Comparison of ENCODE assay signal across 8 mouse cellular contexts in the genomic region with DNA sequence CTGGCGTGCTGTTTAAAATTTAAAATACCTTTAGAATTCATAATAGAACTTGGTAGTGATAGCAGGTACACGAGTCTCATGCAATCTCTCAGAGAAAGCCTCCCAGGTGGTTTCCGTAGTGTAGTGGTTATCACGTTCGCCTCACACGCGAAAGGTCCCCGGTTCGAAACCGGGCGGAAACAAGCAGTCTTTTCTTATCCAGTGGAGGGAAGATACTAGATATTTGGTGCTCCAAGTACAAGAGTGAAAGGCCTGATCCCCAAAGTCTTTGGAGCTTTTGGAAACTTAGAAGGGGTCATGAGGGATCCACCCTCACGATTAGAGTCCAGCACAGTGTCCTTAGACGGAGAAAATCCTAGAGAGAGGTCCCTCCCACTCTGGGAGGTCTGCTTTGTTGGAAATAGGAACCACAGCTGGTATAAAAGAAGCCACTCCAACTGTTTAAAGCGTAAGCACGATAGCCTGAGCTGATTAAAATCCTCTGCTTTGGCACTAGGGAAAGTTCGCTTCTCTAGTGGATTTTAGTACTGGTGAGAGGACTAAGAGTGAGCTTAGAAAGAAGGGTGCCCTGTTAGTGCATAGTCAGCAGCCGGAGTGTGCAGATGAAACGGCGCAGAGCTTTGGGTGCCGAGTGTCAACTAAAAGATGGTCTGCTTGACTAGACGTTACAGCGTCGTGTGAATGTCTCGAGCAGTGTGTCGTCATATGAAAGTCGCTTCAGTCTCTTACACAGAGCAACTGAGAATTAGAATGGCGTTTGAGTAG. TPM values are rescaled to one million over a fixed set of nuclear protein-coding genes. Genes with fewer than 3 reads are reported as not detected.
DNase-seq lines count a peak whose midpoint lies in the region; ATAC-seq lines count a peak whose summit lies in the region.

No protein-coding gene starts in this region.

- H3K4me1 ChIP-seq in forebrain, embryonic 10.5 days, result peaks cover 39% of the 10 kb centered on the region
- H3K4me1 ChIP-seq in forebrain, embryonic 16.5 days (replicated peaks; ENCODE audit: control insufficient read depth, insufficient read depth, low read length), result 0 out of 2 replicates have a peak, but pooled peaks cover under 1% of the 10 kb centered on the region
- 0 out of 2 replicates have a peak, but pooled peaks cover 5% of the 10 kb centered on the region for H3K4me1 ChIP-seq in limb, embryonic 13.5 days

- ATAC-seq in forebrain, embryonic 16.5 days, result no peak
- ATAC-seq in limb, embryonic 13.5 days (ENCODE audit: low FRiP score, low read depth), result no peak

- H3K9ac ChIP-seq in forebrain, embryonic 16.5 days (replicated peaks; ENCODE audit: low read depth, low read length), result no peak overlapping the region
- no peak overlapping the region for H3K9ac ChIP-seq in limb, embryonic 13.5 days

- no peaks in the 10 kb centered on the region for H3K36me3 ChIP-seq in forebrain, embryonic 10.5 days (replicated peaks)
- no peaks in the 10 kb centered on the region for H3K36me3 ChIP-seq in forebrain, embryonic 16.5 days (ENCODE audit: control insufficient read depth, insufficient read depth)
- H3K36me3 ChIP-seq in limb, embryonic 13.5 days, result no peaks in the 10 kb centered on the region

- no peak overlapping the region for H3K27ac ChIP-seq in forebrain, embryonic 10.5 days
- H3K27ac ChIP-seq in forebrain, embryonic 16.5 days (ENCODE audit: low read length), result no peak overlapping the region
- H3K27ac ChIP-seq in limb, embryonic 13.5 days, result no peak overlapping the region

- intact Hi-C loops in left cerebral cortex, postnatal 4 days (cut with DNase I), result no loop called here

- DNase-seq in forebrain, embryonic 10.5 days (ENCODE audit: extremely low spot score, low spot score), result peak; percentile 67
- peak; percentile 46 for DNase-seq in testis, postnatal 14 days (ENCODE audit: low spot score)
- no peak for DNase-seq in testis, postnatal 10 days (ENCODE audit: low spot score)
- peak; percentile 79 for DNase-seq in thymus, postnatal 4 days
- DNase-seq in left cerebral cortex, postnatal 4 days, result no peak
- no peak for DNase-seq in right cerebral cortex, postnatal 25 days

- H3K27me3 ChIP-seq in forebrain, embryonic 10.5 days (ENCODE audit: poor library complexity, severe bottlenecking), result peaks cover 93% of the 10 kb centered on the region
- H3K27me3 ChIP-seq in forebrain, embryonic 16.5 days (replicated peaks; ENCODE audit: control insufficient read depth, insufficient read depth, low read length), result peaks cover 79% of the 10 kb centered on the region
- H3K27me3 ChIP-seq in limb, embryonic 13.5 days, result peaks cover 89% of the 10 kb centered on the region

- peak overlapping the region; percentile 50 for H3K4me3 ChIP-seq in forebrain, embryonic 10.5 days
- H3K4me3 ChIP-seq in forebrain, embryonic 16.5 days (replicated peaks; ENCODE audit: low read length), result no peak overlapping the region
- H3K4me3 ChIP-seq in limb, embryonic 13.5 days, result no peak overlapping the region; the same call in 1 of the 2 replicates

- H3K9me3 ChIP-seq in forebrain, embryonic 10.5 days, result no peaks in the 10 kb centered on the region
- peaks cover 2% of the 10 kb centered on the region; the same call in 1 of the 2 replicates for H3K9me3 ChIP-seq in forebrain, embryonic 16.5 days (ENCODE audit: control insufficient read depth, low read length)
- no peaks in the 10 kb centered on the region for H3K9me3 ChIP-seq in limb, embryonic 13.5 days

- 2% methylated on average over 27 of the region's 27 CpGs for WGBS in forebrain, embryonic 10.5 days
- WGBS in forebrain, embryonic 16.5 days, result 4% methylated on average over 27 of the region's 27 CpGs
- 3% methylated on average over 27 of the region's 27 CpGs for WGBS in limb, embryonic 13.5 days

- no peak overlapping the region for H3K4me2 ChIP-seq in forebrain, embryonic 16.5 days (ENCODE audit: low read length)
- peak overlapping the region; percentile 45; the same call in 1 of the 2 replicates for H3K4me2 ChIP-seq in limb, embryonic 13.5 days (replicated peaks)

RNA-seq across cellular contexts. Expression of gene Fcgr1, which starts 39.0 kb away (rescaled TPM):
- polyA plus RNA-seq in forebrain, embryonic 10.5 days (2016; fragmentation: Nextera tagmentation; extraction: Ambion mirVana), result 0.84 and 1.3 TPM in 2 replicates
- 0.92 and 0.99 TPM in 2 replicates for polyA plus RNA-seq in forebrain, embryonic 16.5 days (2015; fragmentation: Nextera tagmentation; extraction: Ambion mirVana)
- polyA plus RNA-seq in limb, embryonic 13.5 days (2015; fragmentation: Nextera tagmentation; extraction: Ambion mirVana), result 1.7 TPM in 2 replicates
- 1 to 10 TPM in 1 of 2 experiments, under 1 TPM in 1; 0.52 to 1.2 TPM for total RNA-seq in left cerebral cortex, postnatal 4 days (2021)

Comparison
In these comparisons a context has a peak if more than half of its experiments do, and no peak if none do; other contexts are left out.
1. DNase-seq: peak in forebrain, embryonic 10.5 days (single experiment), testis, postnatal 14 days (single experiment) and thymus, postnatal 4 days (single experiment); none in testis, postnatal 10 days (single experiment), left cerebral cortex, postnatal 4 days (single experiment) and right cerebral cortex, postnatal 25 days (single experiment).